ENCODE assay signal across 16 mouse cellular contexts in genomic region chr6:146741986-146742635, GRCm38 (mm10). TPM values are rescaled to one million over a fixed set of nuclear protein-coding genes. Genes with fewer than 3 reads are reported as not detected.
"Had no signal": no experiment of that assay in that cellular context is flagged by ENCODE, and none has a peak within 500 bp of the region (broad histone marks: within the 10 kb centered on the region; RNA-seq: fewer than 3 reads in every experiment).

No protein-coding gene starts in this region.

- H3K36me3 ChIP-seq: kidney, embryonic 15.5 days; liver, embryonic 13.5 days; lung, embryonic 15.5 days; midbrain, embryonic 13.5 days; neural tube, embryonic 15.5 days had no signal

- H3K27ac ChIP-seq: kidney, embryonic 15.5 days; left cerebral cortex, adult 2 months; liver, embryonic 13.5 days; lung, embryonic 15.5 days; macrophage; midbrain, embryonic 13.5 days; neural tube, embryonic 15.5 days had no signal

- H3K27me3 ChIP-seq: kidney, embryonic 15.5 days; liver, embryonic 13.5 days; lung, embryonic 15.5 days; midbrain, embryonic 13.5 days; neural tube, embryonic 15.5 days had no signal

- ATAC-seq: liver, postnatal 0 days; midbrain, embryonic 13.5 days had no signal

- H3K4me3 ChIP-seq: kidney, embryonic 15.5 days; left cerebral cortex, adult 2 months; liver, embryonic 13.5 days; lung, embryonic 15.5 days; midbrain, embryonic 13.5 days; neural tube, embryonic 15.5 days had no signal

- H3K9me3 ChIP-seq: kidney, embryonic 15.5 days; liver, embryonic 13.5 days; lung, embryonic 15.5 days; midbrain, embryonic 13.5 days; neural tube, embryonic 15.5 days had no signal

- H3K4me1 ChIP-seq: kidney, embryonic 15.5 days had no signal

- DNase-seq: kidney, postnatal 14 days; liver; liver, embryonic 13.5 days; liver, postnatal 0 days; lung, postnatal 14 days; right cerebral cortex, adult 18-20 months; right cerebral cortex, postnatal 25 days; thymus, adult 2 months; thymus, postnatal 25 days had no signal

- H3K9ac ChIP-seq: kidney, embryonic 15.5 days; liver, embryonic 13.5 days; liver, postnatal 0 days; lung, embryonic 15.5 days; midbrain, embryonic 13.5 days; neural tube, embryonic 15.5 days had no signal

- H3K4me2 ChIP-seq: kidney, embryonic 15.5 days; liver, embryonic 13.5 days; lung, embryonic 15.5 days; midbrain, embryonic 13.5 days; neural tube, embryonic 15.5 days had no signal

RNA-seq across cellular contexts. Expression of gene Arntl2, which starts 53.7 kb away (rescaled TPM):
- total RNA-seq: megakaryocyte-erythroid progenitor cell, adult 5-6 weeks had no signal
